Mouse (Mus musculus) megakaryocyte, embryonic 14.5 days (primary cell): Measurements from ENCODE around the gene Nat8f2.
"Not testable (repeated sequence)": the region's sequence is repeated elsewhere in the genome, so short reads cannot be mapped to it uniquely, and the experiment has no call there.

ENCODE experiments used
- FLI1 ChIP-seq: IDR thresholded peaks from 2 replicates; pipeline ENCODE4 v1.6.1; 2012; ENCODE audit warnings: low read length, inconsistent platforms, mixed read lengths
- GATA1 ChIP-seq: IDR thresholded peaks from 3 replicates; pipeline ENCODE4 v1.6.1; 2012; ENCODE audit warnings: mixed read lengths, low read length, inconsistent platforms, borderline replicate concordance

- TF ChIP-seq FLI1, GATA1: not testable (repeated sequence)
Observed at GRCm38 (mm10) chr6:85866166-85866565, 2.8 kb downstream of the Nat8f2 start.
